Mouse (Mus musculus) A20 (cell line): ENCODE results near the gene Col15a1.

Experiments
- DNase-seq: peaks from one replicate; pipeline ENCODE4 v3.0.0-alpha.2; 2011; ENCODE audit warnings: low read depth, low spot score

Col15a1 gene

GRCm38 (mm10) chr4:47272452-47273130, 64.6 kb downstream of the Col15a1 start:
- DNase-seq: peak; percentile 37

GRCm38 (mm10) chr4:47273795-47274194, 65.8 kb downstream of the Col15a1 start:
- no peak for DNase-seq

- DNase-seq: no peak
Observed at GRCm38 (mm10) chr4:47274911-47275310, 67.0 kb downstream of the Col15a1 start.

GRCm38 (mm10) chr4:47278397-47278796, 70.4 kb downstream of the Col15a1 start:
- no peak for DNase-seq

- no peak for DNase-seq
Observed at GRCm38 (mm10) chr4:47279085-47279707, 71.2 kb downstream of the Col15a1 start.

- no peak for DNase-seq
Observed at GRCm38 (mm10) chr4:47280126-47280525, 72.2 kb downstream of the Col15a1 start.

- no peak for DNase-seq
Observed at GRCm38 (mm10) chr4:47281920-47282682, 74.1 kb downstream of the Col15a1 start.

GRCm38 (mm10) chr4:47284311-47284710, 76.3 kb downstream of the Col15a1 start:
- DNase-seq: no peak

- DNase-seq: no peak
Observed at GRCm38 (mm10) chr4:47284874-47285273, 76.9 kb downstream of the Col15a1 start.

- DNase-seq: no peak
Observed at GRCm38 (mm10) chr4:47286599-47287147, 78.7 kb downstream of the Col15a1 start.

GRCm38 (mm10) chr4:47287468-47287867, 79.5 kb downstream of the Col15a1 start:
- DNase-seq: no peak

GRCm38 (mm10) chr4:47288306-47288705, 80.3 kb downstream of the Col15a1 start:
- DNase-seq: no peak

- DNase-seq: peak; percentile 12
Observed at GRCm38 (mm10) chr4:47289526-47289925, 81.6 kb downstream of the Col15a1 start.

- no peak for DNase-seq
Observed at GRCm38 (mm10) chr4:47290448-47290847, 82.5 kb downstream of the Col15a1 start.

- peak; percentile 50 for DNase-seq
Observed at GRCm38 (mm10) chr4:47291013-47291412, 83.1 kb downstream of the Col15a1 start.

GRCm38 (mm10) chr4:47292956-47293355, 85.0 kb downstream of the Col15a1 start:
- no peak for DNase-seq

GRCm38 (mm10) chr4:47293771-47294543, 86.0 kb downstream of the Col15a1 start:
- no peak for DNase-seq

- DNase-seq: no peak
Observed at GRCm38 (mm10) chr4:47294544-47295070, 86.6 kb downstream of the Col15a1 start.

GRCm38 (mm10) chr4:47295547-47295946, 87.6 kb downstream of the Col15a1 start:
- DNase-seq: no peak

- DNase-seq: no peak
Observed at GRCm38 (mm10) chr4:47300701-47301100, 92.7 kb downstream of the Col15a1 start.

- peak; percentile 7 for DNase-seq
Observed at GRCm38 (mm10) chr4:47302610-47303009, 94.6 kb downstream of the Col15a1 start.
